Mouse (Mus musculus) cortical plate, adult 2 months (tissue): ENCODE data around the gene Dusp21. TPM values are rescaled to one million over a fixed set of nuclear protein-coding genes. Genes with fewer than 3 reads are reported as not detected.
A peak's percentile ranks its signal among the peaks of the same experiment; 100 is the strongest.

Source experiments
- H3K27ac ChIP-seq: fragments of 200-500 bp; 2 replicates; pipeline ENCODE4 v1.5.1; 2012; ENCODE audit warnings: low read length, control low read depth, inconsistent platforms; ENCODE audit not compliant: insufficient read depth
- H3K4me1 ChIP-seq: fragments of 200-500 bp; 2 replicates; pipeline ENCODE4 v1.6.1; 2011; ENCODE audit warnings: low read length; ENCODE audit not compliant: control insufficient read depth, insufficient read depth
- H3K4me3 ChIP-seq: fragments of 200-500 bp; 2 replicates; pipeline ENCODE4 v1.5.1; 2011; ENCODE audit warnings: mild to moderate bottlenecking, low read length, control low read depth; ENCODE audit not compliant: insufficient read depth
- CTCF ChIP-seq: fragments of 200-500 bp; IDR thresholded peaks from 2 replicates; pipeline ENCODE4 v1.5.1; 2011; ENCODE audit warnings: mild to moderate bottlenecking, control low read depth, low read length; ENCODE audit not compliant: insufficient read depth; ENCODE audit errors: extremely low read depth
- POLR2A ChIP-seq: fragments of 200-500 bp; IDR thresholded peaks from 2 replicates; pipeline ENCODE4 v1.6.1; 2011; ENCODE audit warnings: mild to moderate bottlenecking, low read length, control low read depth; ENCODE audit not compliant: insufficient read depth; ENCODE audit errors: extremely low read depth
- polyA plus RNA-seq: library from polyadenylated mRNA; depleted of rRNA; stranded (reverse); fragments of >200 nt; gene quantifications from 2 replicates; pipeline ENCODE4 v1.2.3, GENCODE M21; 2012; rRNA removed

The Dusp21 gene
- not detected in 2 replicates for polyA plus RNA-seq

DNA sequence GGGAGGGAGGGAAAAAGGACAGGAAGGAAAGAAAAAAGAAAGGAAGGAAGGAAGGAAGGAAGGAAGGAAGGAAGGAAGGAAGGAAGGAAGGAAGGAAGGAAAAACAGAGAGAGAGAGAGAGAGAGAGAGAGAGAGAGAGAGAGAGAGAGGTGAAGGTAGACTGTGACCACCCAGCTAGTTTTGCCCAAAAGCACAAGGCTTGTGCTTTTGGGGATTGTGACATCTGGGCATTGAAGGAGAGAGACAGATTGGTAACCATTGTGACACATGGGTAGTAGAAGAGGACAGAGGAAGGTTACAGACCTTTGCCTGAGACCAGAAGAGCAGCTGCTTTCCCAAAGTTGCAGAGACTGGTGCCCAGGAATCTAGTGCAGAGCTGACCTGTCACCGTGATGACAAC, at the start of gene Dusp21:
Gene Dusp21, plus strand, starts transcription at position 301 of the 400 bp plus-strand sequence.
- TF ChIP-seq POLR2A (no peak), CTCF (no peak)
- H3K4me3 ChIP-seq, result no peak within 1 kb of the TSS
- H3K4me1 ChIP-seq, result no peaks in the 10 kb centered on the region

DNA sequence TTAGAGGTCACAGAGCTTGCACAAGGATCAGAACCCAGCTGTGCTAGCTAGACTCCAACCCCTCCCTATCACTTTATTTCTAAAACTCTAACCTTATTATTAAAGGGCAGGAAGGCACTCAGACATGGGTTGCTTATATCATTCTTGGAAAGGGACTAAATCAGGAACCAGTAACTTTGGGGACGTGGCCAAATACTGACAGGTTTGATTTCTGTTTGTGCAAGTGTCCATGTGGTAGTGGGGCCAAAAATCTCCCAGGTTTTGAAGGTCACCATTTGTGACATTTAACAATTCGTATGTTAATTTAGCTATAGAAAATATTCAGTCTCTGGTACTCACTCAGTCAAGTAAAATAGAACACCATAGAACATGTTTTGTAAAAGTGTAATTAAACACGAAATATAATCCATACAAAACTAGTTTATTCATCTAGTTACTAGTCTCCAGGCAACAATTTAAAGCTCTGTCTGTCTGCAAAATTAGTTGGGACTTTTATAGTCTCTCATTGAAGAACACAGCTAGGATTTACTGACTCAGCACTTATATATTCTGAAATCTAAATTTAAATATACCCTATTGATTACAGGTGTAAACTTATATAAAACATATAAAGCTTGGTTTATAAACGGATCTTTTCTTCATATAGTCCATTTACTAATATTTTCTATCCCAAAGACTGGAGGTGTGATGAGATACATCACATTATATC, 15.2 kb downstream of the Dusp21 start:
- no peak overlapping the region for H3K27ac ChIP-seq
- no peak overlapping the region; the same call in 1 of the 2 replicates for H3K4me3 ChIP-seq
- no peaks in the 10 kb centered on the region for H3K4me1 ChIP-seq
- TF ChIP-seq POLR2A (no peak), CTCF (no peak)

More for the DNA sequence above, at the start of gene Dusp21:
- H3K27ac ChIP-seq, result no peak within 1 kb of the TSS

- Histone ChIP-seq H3K4me3 (peak overlapping the region; percentile 75), H3K27ac (peak overlapping the region; percentile 96), H3K4me1 (no peaks in the 10 kb centered on the region)
- TF ChIP-seq POLR2A, result no peak
- TF ChIP-seq CTCF, result no peak
Observed at GRCm38 (mm10) chrX:18161796-18162191, 16.1 kb downstream of the Dusp21 start.

DNA sequence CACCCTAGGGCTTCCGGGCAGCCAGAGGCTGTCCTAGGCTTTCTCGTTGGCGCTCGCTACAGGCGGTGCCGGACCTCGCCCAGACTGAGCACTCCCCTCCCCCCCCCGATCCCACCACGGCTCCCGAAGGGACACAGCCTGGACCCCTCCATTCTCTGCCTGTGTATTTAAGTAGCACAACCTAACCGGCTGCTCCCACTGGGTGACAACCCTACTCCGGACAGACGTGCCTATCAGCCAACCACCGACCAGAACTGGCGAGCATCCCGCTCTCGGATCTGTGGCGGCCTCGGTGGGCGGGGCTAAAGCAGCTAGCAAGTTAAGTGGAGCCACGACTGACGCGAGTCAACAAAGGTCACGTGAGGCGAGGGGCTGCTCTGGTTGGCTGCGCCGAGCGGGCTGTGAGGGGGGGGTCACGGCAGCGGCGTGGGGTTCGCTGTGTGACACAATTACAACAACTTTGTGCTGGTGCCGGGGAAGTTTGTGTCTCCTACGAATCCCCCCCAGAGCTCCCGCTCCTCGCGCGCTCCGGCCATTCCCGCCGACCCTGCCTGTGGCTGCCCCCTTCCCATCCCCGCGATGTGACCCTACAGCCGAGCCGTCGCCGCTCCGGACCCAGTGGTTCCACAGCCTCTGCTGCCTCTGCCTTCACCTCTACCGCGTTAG, 16.7 kb downstream of the Dusp21 start, which contains the start of gene Kdm6a:
Gene Kdm6a, plus strand, starts transcription at position 384 of the 666 bp plus-strand sequence.
- TF ChIP-seq CTCF, result no peak
- peak; percentile 92 for TF ChIP-seq POLR2A
- Histone ChIP-seq H3K27ac (peak within 1 kb of the TSS; percentile 98), H3K4me1 (no peaks in the 10 kb centered on the region), H3K4me3 (peak within 1 kb of the TSS; percentile 75)

DNA sequence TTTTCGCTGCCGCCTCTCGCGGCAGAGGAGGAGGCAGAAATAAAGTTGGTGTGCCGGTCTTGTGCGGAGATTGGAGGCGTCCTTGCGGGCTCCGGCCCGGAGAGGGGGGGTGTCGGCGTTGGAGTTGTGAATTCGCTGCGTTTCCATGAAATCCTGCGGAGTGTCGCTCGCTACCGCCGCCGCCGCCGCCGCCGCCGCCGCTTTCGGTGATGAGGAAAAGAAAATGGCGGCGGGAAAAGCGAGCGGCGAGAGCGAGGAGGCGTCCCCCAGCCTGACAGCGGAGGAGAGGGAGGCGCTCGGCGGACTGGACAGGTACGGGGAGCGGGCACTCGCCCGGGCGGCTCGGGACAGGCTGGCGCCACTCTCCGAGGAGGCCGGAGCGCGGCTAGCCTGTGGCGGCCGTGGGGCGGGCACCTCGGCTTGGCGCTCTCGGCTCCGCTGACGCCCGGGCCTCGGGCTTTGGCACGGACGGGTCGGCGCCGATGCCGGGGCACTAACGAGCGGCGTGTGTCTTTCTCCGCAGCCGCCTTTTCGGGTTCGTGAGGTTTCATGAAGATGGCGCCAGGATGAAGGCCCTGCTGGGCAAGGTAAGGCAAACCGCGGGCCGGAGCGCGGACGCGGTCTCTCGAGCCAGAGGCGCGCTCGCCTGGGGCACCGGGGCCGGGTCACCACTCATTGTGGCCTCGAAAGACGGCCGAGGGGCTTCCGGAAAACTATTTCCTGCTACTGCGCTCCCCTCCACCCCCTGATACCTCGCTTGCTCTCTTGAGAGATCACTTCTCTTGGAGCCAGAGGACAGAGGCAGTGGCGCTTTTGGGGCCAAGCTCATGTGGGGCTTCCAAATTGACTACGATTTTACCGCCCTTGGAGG, 17.4 kb downstream of the Dusp21 start:
- H3K4me3 ChIP-seq, result peak overlapping the region; percentile 75
- H3K4me1 ChIP-seq, result no peaks in the 10 kb centered on the region
- no peak for TF ChIP-seq CTCF
- no peak for TF ChIP-seq POLR2A
- peak overlapping the region; percentile 98 for H3K27ac ChIP-seq

GRCm38 (mm10) chrX:18163917-18164624, 18.4 kb downstream of the Dusp21 start:
- no peak for TF ChIP-seq CTCF
- no peak for TF ChIP-seq POLR2A
- Histone ChIP-seq H3K27ac (peak overlapping the region; percentile 98), H3K4me1 (no peaks in the 10 kb centered on the region), H3K4me3 (peak overlapping the region; percentile 75)

- H3K4me1 ChIP-seq, result no peaks in the 10 kb centered on the region
- H3K27ac ChIP-seq, result no peak overlapping the region
- H3K4me3 ChIP-seq, result no peak overlapping the region; the same call in 1 of the 2 replicates
- TF ChIP-seq CTCF (no peak), POLR2A (no peak)
Observed at GRCm38 (mm10) chrX:18165121-18165520, 19.5 kb downstream of the Dusp21 start.

- Histone ChIP-seq H3K27ac (no peak overlapping the region), H3K4me1 (no peaks in the 10 kb centered on the region), H3K4me3 (no peak overlapping the region)
- TF ChIP-seq POLR2A, result no peak
- no peak for TF ChIP-seq CTCF
Observed at GRCm38 (mm10) chrX:18166961-18167360, 21.3 kb downstream of the Dusp21 start.

DNA sequence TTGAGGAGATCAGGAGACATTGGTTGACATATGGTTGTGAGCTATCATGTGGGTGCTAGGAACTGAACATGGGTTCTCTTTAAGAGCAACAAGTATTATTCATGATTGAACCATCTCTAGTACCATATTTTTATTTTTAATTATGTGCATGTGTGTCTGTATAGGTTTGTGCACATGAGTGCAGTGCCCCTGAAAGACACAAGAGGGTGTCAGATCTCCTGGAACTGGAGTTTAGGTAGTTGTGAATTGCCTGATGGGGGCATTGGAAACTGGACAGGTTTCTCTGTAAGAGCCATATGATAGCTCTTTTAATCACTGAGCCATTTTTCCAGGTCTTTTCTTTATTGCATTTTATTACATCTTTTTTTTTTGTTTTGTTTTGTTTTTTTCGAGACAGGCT, 23.3 kb downstream of the Dusp21 start:
- TF ChIP-seq CTCF (no peak), POLR2A (no peak)
- H3K4me1 ChIP-seq, result no peaks in the 10 kb centered on the region
- H3K27ac ChIP-seq, result no peak overlapping the region
- no peak overlapping the region for H3K4me3 ChIP-seq
